Mouse (Mus musculus) gastrocnemius, postnatal 25 days (tissue): ENCODE measurements around the gene Oasl1. TPM values are rescaled to one million over a fixed set of nuclear protein-coding genes. Genes with fewer than 3 reads are reported as not detected.
"Not testable (repeated sequence)": the region's sequence is repeated elsewhere in the genome, so short reads cannot be mapped to it uniquely, and the experiment has no call there.

ENCODE experiments used
- DNase-seq: peaks from one replicate; pipeline ENCODE4 v3.0.0; 2022
- total RNA-seq, 2 experiments: library from RNA; stranded (reverse); gene quantifications; 1 replicate in 1 of 2; 2 replicates in 1 of 2; pipeline ENCODE4 v1.2.3; 2021

The Oasl1 gene
- total RNA-seq, 2 experiments from 2014 or later = 0.38 to 0.51 TPM

DNA sequence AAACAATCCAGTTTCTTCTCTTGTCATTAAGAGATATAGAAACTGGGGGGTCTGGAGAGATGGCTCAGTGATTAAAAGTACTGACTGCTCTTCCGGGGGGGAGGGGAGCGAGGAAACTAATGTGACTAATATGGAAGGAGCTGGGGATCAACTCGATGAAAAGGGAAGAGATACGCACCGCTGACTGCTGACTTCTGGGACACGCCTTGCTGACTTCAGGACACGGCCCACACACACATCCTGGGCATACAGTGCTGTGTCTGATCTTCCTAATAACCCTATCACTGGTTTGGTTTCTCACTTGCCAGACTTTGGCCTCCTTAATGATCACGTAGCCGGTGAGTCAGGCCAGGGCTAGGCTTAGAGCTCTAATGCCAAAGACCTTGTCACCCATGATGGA is 3.7 kb downstream of the Oasl1 start:
- DNase-seq = no peak

DNA sequence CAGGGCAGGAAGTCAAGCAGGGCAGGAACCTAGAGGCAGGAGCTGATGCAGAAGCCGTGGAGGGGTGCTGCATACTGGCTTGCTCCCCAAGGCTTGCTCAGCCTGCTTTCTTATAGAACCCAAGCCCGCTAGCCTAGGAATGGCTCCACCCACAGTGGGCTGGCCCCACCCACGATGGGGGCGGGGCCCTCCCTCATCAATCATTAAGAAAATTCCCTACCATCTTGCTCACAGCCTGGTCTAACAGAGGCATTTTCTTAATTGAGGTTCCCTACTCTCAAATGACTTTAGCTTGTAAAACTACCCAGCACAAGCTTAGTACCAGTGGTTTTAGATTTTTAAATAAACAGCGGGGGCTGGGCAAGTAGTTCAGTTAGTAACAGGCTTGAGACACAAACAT is 8.6 kb downstream of the Oasl1 start:
- no peak for DNase-seq

DNA sequence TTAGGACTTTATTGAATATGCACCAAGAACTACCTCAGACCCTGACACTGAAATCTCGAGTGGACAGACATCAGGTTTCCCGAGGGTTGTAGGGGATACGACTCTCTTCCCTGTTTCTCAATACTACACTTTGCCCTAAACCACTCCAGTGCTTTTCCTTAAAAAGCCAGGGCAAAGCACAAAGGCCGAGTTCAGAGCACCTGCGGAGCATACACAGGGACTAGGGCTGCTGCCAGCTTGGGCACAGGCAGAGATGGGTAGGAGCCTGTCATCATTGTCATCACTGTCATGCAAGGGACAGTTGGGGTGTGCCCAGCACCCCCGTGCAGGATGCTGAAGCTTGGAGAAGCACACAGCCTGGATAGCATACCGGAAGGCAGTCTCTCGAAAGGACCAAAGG is 10.2 kb downstream of the Oasl1 start:
- no peak for DNase-seq

- DNase-seq = no peak
These were observed 12.8 kb downstream of the Oasl1 start for GRCm38 (mm10) chr5:114935838-114936237.

GRCm38 (mm10) chr5:114941138-114941537 is 18.1 kb downstream of the Oasl1 start:
- not testable (repeated sequence) for DNase-seq

GRCm38 (mm10) chr5:114942074-114942765 is 19.2 kb downstream of the Oasl1 start, which contains the start of gene 2210016L21Rik:
TSS of gene 2210016L21Rik (plus strand) at chr5:114942158.
- peak; percentile 79 for DNase-seq

- no peak for DNase-seq
These were observed 19.7 kb downstream of the Oasl1 start for GRCm38 (mm10) chr5:114942766-114943130.

- DNase-seq = no peak
These were observed 22.0 kb downstream of the Oasl1 start for GRCm38 (mm10) chr5:114945072-114945471.

DNA sequence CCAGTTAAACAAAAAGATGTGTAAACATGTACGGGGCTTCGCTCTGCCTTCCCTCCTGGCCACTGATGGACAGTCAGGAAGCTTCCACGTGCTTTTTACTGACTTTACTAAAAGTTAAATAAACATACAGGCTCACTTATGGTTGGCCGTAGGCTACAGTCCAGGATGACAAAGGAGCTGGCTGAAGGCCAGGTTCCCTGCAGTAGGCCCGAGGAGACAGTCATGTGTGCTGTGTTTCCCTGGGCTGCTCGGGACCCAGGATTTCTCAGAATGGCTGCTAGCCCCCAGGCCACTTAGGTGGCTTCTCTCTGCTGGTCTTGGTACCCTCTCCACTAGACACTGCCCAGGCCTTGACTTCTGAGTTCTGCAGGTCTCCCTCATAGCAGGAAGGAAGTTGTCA is 25.9 kb downstream of the Oasl1 start:
- no peak for DNase-seq

DNA sequence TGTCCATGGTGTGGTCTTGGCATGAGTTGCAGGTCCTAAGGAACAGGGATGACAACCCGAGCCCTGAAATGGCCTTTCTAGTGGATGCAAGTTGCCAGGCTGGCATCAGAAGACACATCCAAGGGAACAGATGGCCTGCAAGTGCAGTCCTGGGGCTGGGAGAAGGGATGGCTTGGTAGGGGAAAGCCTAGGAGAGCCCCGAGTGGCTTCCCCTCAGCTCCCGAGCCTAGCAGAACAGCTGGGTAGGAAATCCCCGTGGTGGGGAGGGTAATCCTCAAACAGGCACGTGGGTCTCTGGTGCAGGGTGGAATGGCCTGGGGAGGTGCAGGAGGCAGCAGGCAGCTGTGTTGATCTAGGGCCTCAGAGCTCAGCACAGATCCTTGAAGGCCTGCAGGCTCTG is 26.3 kb downstream of the Oasl1 start:
- no peak for DNase-seq

DNA sequence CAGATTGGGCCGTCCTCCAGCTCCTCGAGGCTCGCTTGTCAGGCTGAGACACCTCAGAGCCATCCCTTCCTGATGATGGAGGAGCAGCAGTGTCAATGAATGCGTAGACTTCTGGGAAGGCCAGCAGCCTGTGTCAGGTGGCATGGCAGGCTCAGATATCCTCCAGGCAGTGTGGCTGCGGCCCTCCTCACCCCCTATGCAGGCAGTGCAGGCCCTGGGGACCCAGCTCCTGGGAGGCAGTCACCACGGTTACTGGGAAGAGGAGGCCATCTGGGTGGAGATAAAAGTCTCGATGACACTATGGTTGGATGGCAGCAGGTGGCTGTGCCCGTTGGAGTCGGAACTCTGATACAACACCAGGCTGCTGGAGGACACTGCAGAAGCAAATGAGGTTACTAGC is 26.8 kb downstream of the Oasl1 start:
- DNase-seq = no peak

- DNase-seq = no peak
These were observed 27.6 kb downstream of the Oasl1 start for GRCm38 (mm10) chr5:114950669-114951068.

- no peak for DNase-seq
These were observed 28.3 kb downstream of the Oasl1 start for GRCm38 (mm10) chr5:114951279-114951880.

DNA sequence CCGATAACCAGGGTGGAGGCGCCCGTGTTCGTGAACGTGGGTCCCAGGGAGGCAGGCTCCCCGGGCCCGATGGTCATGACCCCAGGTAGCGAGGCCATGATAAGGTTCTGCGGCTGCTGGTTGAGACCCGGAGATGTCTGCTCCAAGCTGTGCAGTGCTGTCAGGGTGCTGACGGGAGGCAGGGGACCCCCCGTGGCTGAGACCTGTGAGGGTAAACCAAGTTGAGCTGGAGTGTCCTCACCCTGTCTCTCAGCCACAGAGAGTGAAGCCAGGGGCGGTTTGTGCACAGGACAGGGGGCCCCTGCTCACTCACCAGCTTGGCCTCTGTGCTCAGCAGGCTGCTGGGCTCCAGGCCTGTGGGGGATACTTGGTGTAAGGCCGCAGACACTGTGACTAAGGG is 30.3 kb downstream of the Oasl1 start:
- DNase-seq = no peak

GRCm38 (mm10) chr5:114958069-114958468 is 35.0 kb downstream of the Oasl1 start:
- DNase-seq = no peak

DNA sequence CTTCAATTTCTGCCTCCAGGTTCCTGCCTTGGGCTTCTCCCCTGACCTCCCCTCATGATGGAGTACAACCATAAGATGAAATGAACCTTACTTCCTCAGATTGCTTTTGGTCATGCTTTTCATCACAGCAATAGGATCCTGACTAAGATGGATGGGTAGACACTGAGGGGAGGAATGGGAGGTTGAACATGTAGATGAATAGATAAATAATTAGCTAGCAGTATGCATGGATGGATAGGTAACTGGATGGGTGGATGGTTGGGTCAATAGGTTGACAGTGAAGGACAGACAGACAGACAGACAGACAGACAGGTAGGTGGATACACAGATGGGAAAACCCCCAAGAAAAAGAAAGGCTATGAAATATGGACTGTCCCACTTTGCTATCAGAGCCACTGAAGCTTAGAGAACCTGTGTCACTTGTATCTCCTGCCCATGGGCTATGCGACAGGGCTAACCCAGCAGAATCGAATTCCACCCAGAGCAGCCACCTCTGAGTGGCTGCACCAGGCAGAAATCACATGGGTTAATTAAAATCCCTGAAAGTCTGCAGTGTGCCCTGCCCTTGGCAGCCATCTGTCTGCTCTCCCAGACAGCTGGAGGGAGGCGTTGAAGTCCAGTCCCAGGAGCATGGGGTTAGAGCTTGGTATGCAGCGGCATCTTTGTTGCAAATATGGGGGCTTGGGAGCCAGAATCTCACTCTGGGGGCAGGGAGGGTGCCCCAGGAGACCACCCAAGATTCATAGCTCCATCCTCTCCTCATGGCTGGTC is 38.7 kb downstream of the Oasl1 start:
- DNase-seq = no peak

- DNase-seq = no peak
These were observed 41.4 kb downstream of the Oasl1 start for GRCm38 (mm10) chr5:114964315-114964966.

GRCm38 (mm10) chr5:114964967-114965898 is 42.2 kb downstream of the Oasl1 start:
- DNase-seq = no peak

- no peak for DNase-seq
These were observed 44.7 kb downstream of the Oasl1 start for GRCm38 (mm10) chr5:114967523-114968268.

- no peak for DNase-seq
These were observed 45.6 kb downstream of the Oasl1 start for GRCm38 (mm10) chr5:114968651-114969050.

DNA sequence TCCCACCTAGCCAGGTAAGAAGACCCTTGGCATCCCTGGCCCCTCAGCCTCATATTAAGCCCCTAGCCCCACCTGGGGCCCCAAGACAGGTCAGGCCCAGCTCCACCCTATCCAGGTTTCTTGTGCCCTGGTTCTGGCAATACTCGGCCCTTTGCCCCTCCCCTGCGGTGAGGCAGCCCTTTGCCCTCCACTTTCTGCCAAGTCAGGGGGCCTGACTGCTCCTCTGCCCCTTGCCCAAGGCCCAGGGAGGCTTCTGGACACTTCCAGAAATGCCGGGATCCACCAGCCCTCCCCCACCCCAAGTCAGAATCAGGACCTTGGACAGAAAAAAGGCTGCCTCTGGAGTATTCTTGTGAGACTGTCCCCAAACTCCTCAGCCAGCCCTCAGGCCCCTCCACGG is 46.0 kb downstream of the Oasl1 start:
- no peak for DNase-seq
